Mouse (Mus musculus): ENCODE data around the gene Arhgap4. TPM values are rescaled to one million over a fixed set of nuclear protein-coding genes. Genes with fewer than 3 reads are reported as not detected.
A peak's percentile ranks its signal among the peaks of the same experiment; 100 is the strongest.

Gene Arhgap4
- polyA plus RNA-seq (2016; fragmentation: Nextera tagmentation; extraction: Ambion mirVana): 2.7 and 3.7 TPM in 2 replicates

DNA sequence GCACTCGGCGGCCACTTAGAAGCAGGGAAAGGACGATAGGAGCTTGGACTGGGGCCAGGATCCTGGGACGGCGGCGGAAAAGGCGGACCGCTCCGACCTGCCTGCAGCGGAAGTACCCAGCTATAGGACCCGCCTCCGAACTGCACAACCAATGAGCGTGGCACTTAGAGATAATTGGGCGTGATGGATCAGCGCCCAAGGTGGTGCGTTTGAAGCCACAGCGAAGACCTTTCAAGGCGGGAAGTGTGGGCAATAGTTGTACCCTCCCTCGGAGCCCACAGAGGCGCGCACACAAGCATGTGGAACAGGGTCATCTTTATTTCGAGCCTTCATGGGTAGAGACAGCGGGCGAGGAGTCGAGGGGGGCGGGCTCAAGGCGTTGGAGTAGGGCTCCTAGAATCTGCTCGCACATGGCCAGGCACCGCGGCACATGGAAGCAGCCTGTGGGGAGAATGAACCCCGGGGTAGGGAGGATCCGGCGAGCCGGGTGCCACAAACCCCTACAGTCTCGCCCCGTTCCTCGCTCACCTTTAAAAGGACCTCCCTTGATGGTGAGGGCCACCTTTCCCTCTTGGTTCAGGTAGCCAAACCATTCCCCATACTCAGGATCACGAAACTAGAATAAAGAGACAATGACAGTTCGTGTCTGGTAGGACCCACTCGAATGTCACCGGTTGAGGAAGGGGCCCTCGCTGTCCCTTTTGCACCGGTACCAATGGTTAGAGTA is at the start of gene Arhgap4, which contains the start of gene Naa10:
Gene Arhgap4, minus strand, starts transcription at position 48 of the 727 bp plus-strand sequence.
Gene Naa10, minus strand, starts transcription at position 122 of the 727 bp plus-strand sequence.
- H3K4me3 ChIP-seq (replicated peaks): peak within 1 kb of the TSS; percentile 56
- H3K9ac ChIP-seq (replicated peaks): peak within 1 kb of the TSS; percentile 73
- H3K4me1 ChIP-seq (replicated peaks): no peaks in the 10 kb centered on the region
- H3K27ac ChIP-seq: peak within 1 kb of the TSS; percentile 82
- peak within 1 kb of the TSS; percentile 65 for H3K4me2 ChIP-seq
- H3K9me3 ChIP-seq: no peaks in the 10 kb centered on the region
- 18% methylated on average over 43 of the region's 43 CpGs for WGBS
- H3K36me3 ChIP-seq: peaks cover 28% of the 10 kb centered on the region
- no peaks in the 10 kb centered on the region for H3K27me3 ChIP-seq
- ATAC-seq (ENCODE audit: insufficient number of reproducible peaks, insufficient read depth, low FRiP score, low TSS enrichment, low read depth): peak; percentile 95

DNA sequence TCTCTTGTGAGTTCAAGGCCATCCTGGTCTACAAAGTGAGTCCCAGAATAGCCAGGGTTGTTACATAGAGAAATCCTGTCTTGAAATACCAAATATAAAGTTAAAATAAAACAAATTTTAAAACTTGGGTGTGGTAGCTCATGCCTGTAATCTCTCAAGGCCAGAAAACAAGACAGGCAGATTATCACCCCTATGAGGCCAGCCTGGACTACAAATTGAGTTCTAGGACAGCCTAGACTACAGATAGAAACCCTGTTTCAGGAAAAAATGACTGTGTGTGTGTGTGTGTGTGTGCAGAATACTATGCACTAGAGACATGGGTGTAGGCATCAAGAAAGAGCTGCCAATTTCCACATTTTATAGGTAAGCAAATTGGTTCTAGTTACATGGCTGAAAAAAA is 49.1 kb upstream of the Arhgap4 start:
- no peaks in the 10 kb centered on the region for H3K9me3 ChIP-seq
- no peak overlapping the region for H3K4me2 ChIP-seq
- H3K4me1 ChIP-seq (replicated peaks): no peaks in the 10 kb centered on the region
- peaks cover 20% of the 10 kb centered on the region for H3K27me3 ChIP-seq
- no peak for ATAC-seq (ENCODE audit: insufficient number of reproducible peaks, insufficient read depth, low FRiP score, low TSS enrichment, low read depth)
- H3K27ac ChIP-seq: no peak overlapping the region
- H3K4me3 ChIP-seq (replicated peaks): no peak overlapping the region
- H3K36me3 ChIP-seq: no peaks in the 10 kb centered on the region
- no peak overlapping the region for H3K9ac ChIP-seq (replicated peaks)

DNA sequence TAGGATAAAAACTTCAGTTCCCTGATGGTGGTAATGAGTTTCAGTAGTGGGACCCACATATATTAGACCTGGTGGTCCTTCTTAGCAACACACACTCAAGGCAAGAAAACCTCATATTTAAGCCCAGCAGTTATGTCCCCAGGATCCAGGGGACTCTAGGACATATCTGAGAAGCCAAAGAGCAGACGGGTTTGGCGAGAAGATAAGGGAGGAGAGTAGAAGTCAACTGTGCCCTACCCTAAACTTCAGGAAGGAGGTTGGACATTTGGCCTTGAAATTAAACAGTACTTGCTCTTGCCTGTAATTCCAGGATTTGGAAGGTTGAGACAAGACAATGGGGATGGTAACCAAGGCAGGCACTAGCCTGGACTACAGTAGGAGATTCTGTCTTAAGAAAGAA is 48.1 kb upstream of the Arhgap4 start:
- 98% methylated on average over 2 of the region's 2 CpGs for WGBS

DNA sequence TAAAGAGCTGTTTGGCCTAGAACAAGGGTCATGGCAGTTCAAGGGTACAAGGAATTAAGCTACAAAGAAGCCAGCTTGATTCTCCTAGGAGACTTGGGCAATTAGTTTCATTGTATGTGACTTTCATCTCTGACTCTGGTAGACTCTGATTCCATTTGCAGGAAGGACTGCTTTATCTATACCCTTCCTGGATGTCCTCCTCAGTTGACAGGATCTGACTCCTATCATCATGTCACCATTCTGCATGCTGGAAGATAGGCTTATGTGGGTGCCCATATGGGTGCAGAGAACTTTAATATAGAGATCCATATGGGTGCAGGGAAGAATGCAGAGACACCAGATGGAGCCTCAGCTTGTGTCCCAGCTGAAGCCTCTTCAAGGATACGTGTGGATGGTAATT is 47.5 kb upstream of the Arhgap4 start:
- ATAC-seq (ENCODE audit: insufficient number of reproducible peaks, insufficient read depth, low FRiP score, low TSS enrichment, low read depth): no peak
- no peaks in the 10 kb centered on the region for H3K9me3 ChIP-seq
- no peak overlapping the region for H3K4me2 ChIP-seq
- H3K4me3 ChIP-seq (replicated peaks): no peak overlapping the region
- no peak overlapping the region for H3K27ac ChIP-seq
- 67% methylated on average over 1 of the region's 1 CpGs for WGBS
- peaks cover 25% of the 10 kb centered on the region for H3K27me3 ChIP-seq
- H3K36me3 ChIP-seq: 0 out of 2 replicates have a peak, but pooled peaks cover 2% of the 10 kb centered on the region
- H3K4me1 ChIP-seq (replicated peaks): peaks cover 4% of the 10 kb centered on the region; the same call in 1 of the 2 replicates
- no peak overlapping the region for H3K9ac ChIP-seq (replicated peaks)

More for the DNA sequence above, 48.1 kb upstream of the Arhgap4 start:
- Histone ChIP-seq H3K27me3 (peaks cover 25% of the 10 kb centered on the region), H3K4me2 (no peak overlapping the region), H3K9me3 (no peaks in the 10 kb centered on the region), H3K36me3 (no peaks in the 10 kb centered on the region), H3K27ac (no peak overlapping the region), H3K4me3 (replicated peaks) (no peak overlapping the region), H3K9ac (replicated peaks) (no peak overlapping the region), H3K4me1 (replicated peaks) (no peaks in the 10 kb centered on the region)
- no peak for ATAC-seq (ENCODE audit: insufficient number of reproducible peaks, insufficient read depth, low FRiP score, low TSS enrichment, low read depth)

DNA sequence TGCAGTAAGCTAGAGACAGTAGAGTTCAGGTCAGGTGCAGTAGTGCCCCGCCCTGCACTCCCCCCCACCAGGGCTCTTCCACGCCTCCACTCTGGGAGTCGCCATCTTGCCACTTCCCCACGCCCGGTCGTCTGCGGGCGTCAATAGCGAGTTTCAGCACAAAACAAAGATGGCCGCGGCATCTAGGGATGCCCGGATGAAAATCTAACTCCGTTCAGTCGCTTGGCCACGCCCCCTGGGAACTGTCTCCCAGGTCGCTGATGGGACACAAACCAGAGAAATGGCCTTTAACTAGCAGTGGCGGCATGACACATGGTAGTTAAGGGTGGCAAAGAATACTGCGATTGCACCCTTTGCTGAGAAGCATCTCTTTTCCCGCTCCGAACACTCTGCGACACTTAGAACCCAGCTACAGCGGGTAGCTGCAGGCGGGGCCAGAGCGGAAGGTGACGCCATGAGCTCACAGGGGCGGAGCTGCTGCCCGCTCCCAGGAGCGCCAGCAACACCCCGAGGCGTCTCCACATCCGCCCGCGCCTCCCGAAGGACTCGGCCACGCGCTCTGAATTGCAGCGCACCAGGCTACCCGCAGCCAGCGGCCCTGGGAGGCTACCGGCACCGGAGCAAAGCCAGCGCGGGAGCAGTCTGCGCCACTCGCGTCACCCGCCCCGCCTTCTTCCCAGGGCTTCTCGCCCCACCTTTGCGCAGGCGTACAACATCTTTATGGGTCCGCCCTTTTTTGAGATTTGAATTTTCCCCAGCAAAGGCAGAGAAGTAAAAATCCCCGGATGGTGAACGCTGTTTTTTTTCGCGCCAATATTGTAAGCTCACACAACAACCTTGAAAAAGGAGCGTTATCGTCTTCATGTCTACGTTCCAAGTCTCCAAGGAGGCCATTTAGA is 45.8 kb upstream of the Arhgap4 start:
- ATAC-seq (ENCODE audit: insufficient number of reproducible peaks, insufficient read depth, low FRiP score, low TSS enrichment, low read depth): peak; percentile 85
- Histone ChIP-seq H3K9ac (replicated peaks) (peak overlapping the region; percentile 74; the same call in 1 of the 2 replicates), H3K4me3 (replicated peaks) (peak overlapping the region; percentile 66), H3K9me3 (no peaks in the 10 kb centered on the region), H3K27ac (peak overlapping the region; percentile 98), H3K4me1 (replicated peaks) (peaks cover 17% of the 10 kb centered on the region), H3K27me3 (peaks cover 25% of the 10 kb centered on the region), H3K36me3 (peaks cover 9% of the 10 kb centered on the region; the same call in 1 of the 2 replicates), H3K4me2 (peak overlapping the region; percentile 49)
- WGBS: 18% methylated on average over 60 of the region's 60 CpGs

DNA sequence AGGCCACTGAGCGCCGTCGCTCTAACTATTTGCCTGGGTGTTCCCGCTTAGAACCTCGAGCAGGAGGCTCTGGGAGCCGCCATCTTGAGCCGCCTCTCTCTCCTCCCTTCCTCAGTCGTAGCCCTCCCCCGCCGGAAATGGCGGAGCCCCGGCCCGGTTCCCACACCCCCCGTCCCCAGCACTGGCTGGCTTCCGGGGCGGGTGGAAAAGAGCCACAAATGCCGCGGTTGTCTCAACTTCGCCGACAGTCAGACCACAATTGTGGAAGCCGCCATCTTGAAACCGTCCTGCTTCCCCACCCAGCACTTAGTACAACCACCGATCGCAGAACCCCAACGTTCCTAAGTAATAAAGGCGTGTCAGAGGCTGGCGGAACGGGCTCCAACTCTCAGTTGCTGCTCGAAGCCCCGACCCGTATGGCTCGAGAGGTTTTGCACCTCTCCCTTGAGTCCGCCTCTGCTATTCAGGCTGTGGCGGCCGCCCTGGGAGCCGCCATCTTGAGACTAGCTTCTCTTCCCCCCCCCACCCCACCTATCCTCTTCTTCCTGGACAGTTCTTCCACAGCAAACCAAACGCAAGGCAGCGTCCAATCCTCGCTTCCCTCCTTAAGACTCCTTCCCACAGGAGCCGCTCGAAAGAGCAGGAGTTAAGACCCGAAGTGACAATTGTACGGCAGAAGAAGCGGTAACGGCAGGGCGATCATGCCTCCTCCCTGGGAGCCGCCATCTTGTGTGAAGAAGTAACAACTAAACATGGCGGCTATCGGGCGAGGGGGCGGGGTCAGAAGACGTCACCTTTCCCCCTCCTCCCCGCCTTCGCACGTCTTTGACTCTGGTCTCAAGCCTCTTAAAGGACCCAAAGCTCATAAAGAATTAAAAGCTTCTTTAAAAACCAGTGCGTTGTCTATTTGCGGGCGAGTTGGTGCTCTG is 44.8 kb upstream of the Arhgap4 start, which contains the start of gene Hcfc1:
Gene Hcfc1, minus strand, starts transcription at position 110 of the 929 bp plus-strand sequence.
- Histone ChIP-seq H3K4me1 (replicated peaks) (peaks cover 17% of the 10 kb centered on the region), H3K27ac (peak within 1 kb of the TSS; percentile 98), H3K9me3 (no peaks in the 10 kb centered on the region), H3K9ac (replicated peaks) (peak within 1 kb of the TSS; percentile 74), H3K36me3 (peaks cover 14% of the 10 kb centered on the region; the same call in 1 of the 2 replicates), H3K27me3 (peaks cover 25% of the 10 kb centered on the region), H3K4me2 (peak within 1 kb of the TSS; percentile 70), H3K4me3 (replicated peaks) (peak within 1 kb of the TSS; percentile 66)
- 14% methylated on average over 58 of the region's 58 CpGs for WGBS
- peak; percentile 81 for ATAC-seq (ENCODE audit: insufficient number of reproducible peaks, insufficient read depth, low FRiP score, low TSS enrichment, low read depth)

DNA sequence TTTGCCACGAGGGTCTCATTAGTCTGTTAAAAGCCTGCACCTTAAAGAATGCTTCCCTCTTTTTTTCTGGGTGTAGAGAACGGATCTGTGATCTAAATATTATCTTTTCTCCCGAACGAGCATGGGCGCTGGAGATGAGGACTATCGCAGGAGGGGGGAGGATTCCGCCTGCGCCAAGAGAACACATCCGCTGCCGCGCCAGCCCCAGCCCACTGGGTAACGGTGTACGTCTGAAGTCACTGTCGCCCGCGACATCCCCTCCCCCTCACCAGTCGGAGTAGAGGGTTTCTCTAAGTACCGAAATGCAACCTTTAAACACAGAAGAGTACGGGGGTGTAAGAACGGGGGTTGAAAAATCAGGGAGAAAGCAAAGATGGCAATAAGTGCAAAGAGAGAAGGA is 43.6 kb upstream of the Arhgap4 start:
- 20% methylated on average over 20 of the region's 20 CpGs for WGBS
- peaks cover 23% of the 10 kb centered on the region; the same call in 1 of the 2 replicates for H3K36me3 ChIP-seq
- H3K9ac ChIP-seq (replicated peaks): peak overlapping the region; percentile 74
- peak overlapping the region; percentile 98 for H3K27ac ChIP-seq
- peaks cover 25% of the 10 kb centered on the region for H3K27me3 ChIP-seq
- no peaks in the 10 kb centered on the region for H3K9me3 ChIP-seq
- H3K4me1 ChIP-seq (replicated peaks): peaks cover 17% of the 10 kb centered on the region
- H3K4me3 ChIP-seq (replicated peaks): peak overlapping the region; percentile 66
- peak overlapping the region; percentile 70 for H3K4me2 ChIP-seq
- no peak for ATAC-seq (ENCODE audit: insufficient number of reproducible peaks, insufficient read depth, low FRiP score, low TSS enrichment, low read depth)

DNA sequence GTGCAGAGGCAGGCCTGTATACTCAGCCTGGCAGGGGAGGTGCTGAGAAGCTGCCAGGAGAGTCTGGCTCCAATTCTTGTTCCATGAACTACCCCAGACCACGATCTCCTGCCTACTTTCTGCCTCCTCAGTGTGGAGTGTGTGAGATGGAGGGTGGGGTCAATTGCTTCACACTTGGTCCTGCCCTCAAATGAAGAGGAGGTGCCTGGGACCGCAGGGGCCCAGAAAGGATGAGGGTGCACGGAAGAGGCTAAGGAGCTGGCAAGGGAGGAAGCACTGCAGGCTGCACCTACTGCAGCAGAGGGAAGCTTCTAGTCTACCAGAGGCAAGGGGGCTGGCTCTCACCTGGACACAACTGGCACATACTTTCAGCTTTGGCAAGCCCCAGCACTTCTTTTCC is 42.7 kb upstream of the Arhgap4 start:
- Histone ChIP-seq H3K27me3 (peaks cover 25% of the 10 kb centered on the region), H3K9ac (replicated peaks) (peak overlapping the region; percentile 74), H3K4me2 (peak overlapping the region; percentile 70), H3K4me1 (replicated peaks) (peaks cover 17% of the 10 kb centered on the region), H3K36me3 (peaks cover 29% of the 10 kb centered on the region), H3K4me3 (replicated peaks) (peak overlapping the region; percentile 66), H3K27ac (no peak overlapping the region), H3K9me3 (no peaks in the 10 kb centered on the region)
- ATAC-seq (ENCODE audit: insufficient number of reproducible peaks, insufficient read depth, low FRiP score, low TSS enrichment, low read depth): no peak
- 25% methylated on average over 3 of the region's 3 CpGs for WGBS

DNA sequence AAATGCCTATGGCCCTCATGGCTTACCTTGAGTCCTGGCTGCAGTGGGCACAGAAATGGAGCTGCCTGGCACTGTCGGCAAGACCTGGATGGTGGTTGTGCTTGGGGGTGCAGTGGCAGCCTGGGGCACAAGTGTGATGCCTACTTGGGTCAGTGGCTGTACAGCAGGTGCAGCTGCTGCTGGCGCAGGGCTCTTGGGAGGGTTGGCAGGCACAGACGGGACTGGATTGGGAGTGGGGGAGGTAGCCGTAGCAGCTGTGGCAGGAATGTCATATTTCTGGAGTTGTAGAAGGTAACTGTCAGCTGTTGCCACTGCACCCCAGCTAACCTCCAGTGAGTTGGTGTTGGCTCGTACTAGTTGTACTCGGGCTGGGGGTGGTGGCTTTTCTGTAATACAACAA is 33.3 kb upstream of the Arhgap4 start:
- H3K36me3 ChIP-seq: peaks cover 93% of the 10 kb centered on the region
- H3K4me1 ChIP-seq (replicated peaks): no peaks in the 10 kb centered on the region
- no peak overlapping the region for H3K4me3 ChIP-seq (replicated peaks)
- no peak overlapping the region for H3K27ac ChIP-seq
- WGBS: 90% methylated on average over 6 of the region's 6 CpGs
- ATAC-seq (ENCODE audit: insufficient number of reproducible peaks, insufficient read depth, low FRiP score, low TSS enrichment, low read depth): no peak
- H3K9me3 ChIP-seq: no peaks in the 10 kb centered on the region
- no peak overlapping the region for H3K9ac ChIP-seq (replicated peaks)
- H3K27me3 ChIP-seq: no peaks in the 10 kb centered on the region
- no peak overlapping the region for H3K4me2 ChIP-seq

DNA sequence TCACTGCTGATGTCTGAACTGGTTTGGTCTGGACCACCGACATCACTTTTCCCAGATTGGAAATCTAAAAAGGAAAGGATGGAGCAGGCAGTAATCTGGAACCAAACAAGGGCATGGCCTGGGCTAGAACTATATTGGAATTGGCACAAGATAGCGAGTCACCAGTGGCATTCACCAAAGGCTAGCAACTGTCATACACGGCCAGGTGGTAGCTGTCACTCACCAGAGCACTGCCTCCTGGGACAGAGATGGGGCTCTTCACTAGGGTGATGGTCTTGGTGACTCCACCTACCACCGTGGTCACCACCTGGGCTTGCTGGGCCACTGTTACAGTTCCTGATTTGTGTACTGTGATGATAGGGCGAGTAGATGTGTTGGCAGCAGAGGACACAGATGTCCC is 30.9 kb upstream of the Arhgap4 start:
- no peaks in the 10 kb centered on the region for H3K9me3 ChIP-seq
- no peak overlapping the region for H3K4me3 ChIP-seq (replicated peaks)
- no peak overlapping the region for H3K9ac ChIP-seq (replicated peaks)
- 87% methylated on average over 5 of the region's 5 CpGs for WGBS
- no peaks in the 10 kb centered on the region for H3K4me1 ChIP-seq (replicated peaks)
- H3K27me3 ChIP-seq: no peaks in the 10 kb centered on the region
- ATAC-seq (ENCODE audit: insufficient number of reproducible peaks, insufficient read depth, low FRiP score, low TSS enrichment, low read depth): no peak
- peaks cover 98% of the 10 kb centered on the region for H3K36me3 ChIP-seq
- H3K4me2 ChIP-seq: no peak overlapping the region
- no peak overlapping the region for H3K27ac ChIP-seq
